Mouse (Mus musculus): ENCODE measurements around the gene Atraid.

Atraid gene

GRCm38 (mm10) chr5:31094100-31094798 is 46.1 kb downstream of the Atraid start:
- no peak for DNase-seq (ENCODE audit: extremely low read depth, insufficient read length, low spot score)

- DNase-seq (ENCODE audit: extremely low read depth, insufficient read length, low spot score), result no peak
Measured at GRCm38 (mm10) chr5:31094799-31095691, 46.9 kb downstream of the Atraid start.

DNA sequence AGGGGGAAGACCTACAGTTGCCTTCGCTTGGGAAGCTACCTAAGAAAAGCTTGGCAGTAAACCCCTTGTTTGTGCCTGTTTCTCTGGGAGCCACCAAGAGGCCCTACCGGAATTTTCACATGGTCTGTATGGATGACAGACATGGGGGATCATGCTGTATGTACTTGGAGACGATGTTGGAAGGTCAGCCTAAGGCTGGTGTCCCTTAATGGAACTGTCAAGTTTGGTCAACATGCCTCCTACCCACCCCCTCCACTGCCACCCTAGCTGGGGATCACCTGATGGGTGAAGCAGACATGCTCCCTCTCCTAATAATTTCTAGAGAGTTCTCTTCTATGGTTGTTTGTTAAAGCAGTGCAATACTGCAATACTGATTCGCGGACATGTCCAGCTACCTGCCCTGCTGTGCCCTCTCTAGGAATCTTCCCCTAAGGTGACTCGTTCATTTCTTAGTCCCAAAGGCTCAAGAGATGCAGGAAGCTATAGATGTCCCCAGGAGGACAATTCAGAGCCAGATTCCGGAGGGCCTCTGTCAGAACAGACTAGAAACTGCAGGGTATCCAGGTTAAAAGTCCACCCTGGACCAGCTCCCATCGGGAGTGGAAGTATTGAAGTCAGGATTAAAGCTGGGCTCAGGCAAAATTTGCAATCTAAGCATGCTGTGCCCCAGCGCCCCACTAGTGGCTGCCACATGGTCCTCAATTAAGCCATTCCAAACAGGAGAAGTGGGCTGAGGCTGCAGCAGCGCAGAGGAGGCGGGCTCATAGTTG is 47.8 kb downstream of the Atraid start:
- no peak for DNase-seq (ENCODE audit: extremely low read depth, insufficient read length, low spot score)
